Mouse (Mus musculus) urinary bladder, adult 18-20 months (tissue): ENCODE results near the gene Fam155a.

Source experiments
- DNase-seq, 2 experiments: peaks; one replicate each; pipeline ENCODE4 v3.0.0; 2022; ENCODE audit warnings: low spot score in 2 of 2, mixed read lengths in 2 of 2

Fam155a gene

DNA sequence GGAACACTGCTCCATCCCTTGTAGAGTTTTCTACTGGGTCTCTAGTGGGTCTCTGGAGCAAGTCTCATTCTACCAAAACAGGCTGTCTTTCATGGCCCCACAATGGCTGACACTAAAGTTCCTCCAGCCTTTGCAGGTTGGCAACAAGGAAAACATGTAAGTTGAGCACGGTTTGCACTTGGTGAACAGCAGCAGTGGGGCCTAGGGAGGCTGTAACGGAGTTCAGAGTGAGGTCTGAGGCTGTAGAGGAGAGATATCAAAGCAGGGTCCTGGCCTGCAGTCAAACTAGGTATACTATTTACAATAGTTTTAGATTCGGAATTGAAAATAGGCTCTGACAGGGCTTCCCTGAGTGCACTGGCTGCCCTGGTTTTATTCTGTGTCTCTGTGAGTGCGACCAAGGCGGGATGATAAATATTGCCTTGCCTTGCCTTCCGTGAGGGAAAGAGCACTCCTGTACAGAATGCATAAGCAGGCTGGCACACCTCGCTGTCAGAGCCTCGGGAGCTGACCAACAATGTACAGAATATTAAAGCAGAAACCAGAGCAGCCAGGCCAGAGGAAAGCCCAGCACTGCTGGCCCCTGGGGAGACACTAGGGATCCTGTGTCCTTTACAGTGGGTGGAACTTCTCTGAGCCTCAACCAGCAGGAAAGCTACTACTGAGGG, 277.3 kb downstream of the Fam155a start:
- DNase-seq: no peak

DNA sequence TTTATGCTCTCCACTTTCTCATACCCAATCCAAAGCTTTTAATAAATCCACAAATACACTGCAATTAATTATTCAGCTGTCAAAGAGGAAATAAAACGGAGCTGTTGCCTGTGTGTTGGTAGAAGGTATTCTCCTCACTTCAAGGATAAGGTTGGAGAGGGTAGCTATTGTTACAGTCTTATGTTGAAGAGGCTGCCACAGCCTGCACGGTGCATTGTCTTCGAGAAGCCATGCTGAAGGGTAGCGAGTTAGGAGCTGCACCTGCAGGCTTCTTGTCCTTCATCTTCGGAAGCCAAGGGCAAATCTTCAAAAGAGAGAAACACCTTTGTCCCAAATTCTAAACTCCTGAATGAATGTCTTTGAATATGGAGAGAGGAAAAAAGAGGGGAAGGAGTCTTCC, 288.4 kb downstream of the Fam155a start:
- no peak for DNase-seq

DNA sequence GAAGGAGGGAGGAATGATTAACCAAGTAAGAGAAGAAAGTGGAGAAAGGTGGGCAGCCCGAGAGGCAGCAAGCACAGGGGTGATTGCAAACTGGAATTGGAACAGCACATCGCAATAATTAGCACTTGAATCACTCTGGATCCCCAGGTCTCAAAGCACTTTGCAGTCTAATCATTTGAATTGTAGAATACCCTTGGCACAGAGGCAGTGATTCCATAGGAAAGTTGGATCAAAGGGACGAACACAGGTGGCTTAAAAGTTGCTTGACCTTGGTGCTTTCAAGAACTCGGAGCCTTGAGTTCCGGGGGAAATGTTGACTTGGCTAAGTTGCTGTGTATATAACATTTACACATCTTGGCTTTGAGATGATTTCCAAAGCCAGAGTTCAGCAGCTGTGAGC, 299.7 kb downstream of the Fam155a start:
- no peak for DNase-seq

DNA sequence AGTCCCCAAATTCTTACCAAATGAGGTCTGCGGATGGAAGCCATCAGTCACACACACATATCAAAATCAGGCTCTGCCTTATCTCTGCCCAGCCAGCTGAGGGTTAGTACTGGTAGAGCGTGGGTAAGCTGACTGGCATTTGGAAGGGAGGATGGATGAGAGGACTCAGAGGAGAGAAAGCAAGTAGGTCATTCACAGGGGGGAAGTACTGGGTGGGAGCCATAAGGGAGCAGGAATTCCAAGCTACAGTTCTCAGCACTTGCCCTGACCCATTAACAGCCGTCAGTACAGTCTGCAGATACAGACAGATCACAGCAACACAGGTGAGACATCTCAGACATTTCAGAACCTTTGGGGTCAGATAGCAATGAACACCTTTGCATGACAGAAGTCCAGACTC, 300.8 kb downstream of the Fam155a start:
- DNase-seq: no peak

DNA sequence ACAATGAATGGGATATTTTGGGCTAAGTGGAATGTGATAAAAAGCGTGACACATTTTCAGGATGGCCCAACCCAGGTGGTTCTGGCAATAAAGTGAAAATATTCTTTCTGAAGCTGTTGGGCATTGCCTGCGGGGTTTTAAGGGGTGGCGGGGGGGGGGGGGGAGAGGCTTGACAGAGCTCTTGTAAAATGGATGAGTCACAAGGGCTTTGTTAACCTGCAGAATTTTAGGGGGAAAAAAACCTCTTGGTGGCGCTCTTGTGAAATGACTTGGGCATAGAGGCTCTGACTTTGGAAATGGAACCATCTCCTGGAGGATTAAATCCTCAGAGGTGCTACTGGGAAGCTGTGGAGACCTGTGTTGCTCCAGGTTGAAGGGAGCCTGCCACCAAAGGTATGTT, 309.9 kb downstream of the Fam155a start:
- no peak for DNase-seq

DNA sequence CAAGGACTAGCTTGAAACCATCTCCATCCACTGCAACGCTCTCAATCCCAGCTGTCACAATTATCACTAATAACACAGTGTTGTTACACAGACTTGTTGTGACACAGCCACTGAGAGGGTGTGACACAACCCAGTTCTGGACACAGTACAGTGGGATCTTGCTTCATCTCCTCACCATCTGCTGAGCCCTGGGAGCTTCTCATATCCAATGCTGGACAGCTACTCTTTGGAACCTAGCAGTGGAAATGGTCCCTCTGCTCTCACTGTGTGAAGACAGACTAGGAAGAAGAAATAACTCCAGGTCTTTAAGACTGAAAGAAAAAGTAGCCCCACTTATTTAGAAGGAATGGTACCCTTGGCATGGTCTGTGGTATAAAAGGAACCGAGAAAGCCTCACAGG, 310.3 kb downstream of the Fam155a start:
- DNase-seq: no peak

DNA sequence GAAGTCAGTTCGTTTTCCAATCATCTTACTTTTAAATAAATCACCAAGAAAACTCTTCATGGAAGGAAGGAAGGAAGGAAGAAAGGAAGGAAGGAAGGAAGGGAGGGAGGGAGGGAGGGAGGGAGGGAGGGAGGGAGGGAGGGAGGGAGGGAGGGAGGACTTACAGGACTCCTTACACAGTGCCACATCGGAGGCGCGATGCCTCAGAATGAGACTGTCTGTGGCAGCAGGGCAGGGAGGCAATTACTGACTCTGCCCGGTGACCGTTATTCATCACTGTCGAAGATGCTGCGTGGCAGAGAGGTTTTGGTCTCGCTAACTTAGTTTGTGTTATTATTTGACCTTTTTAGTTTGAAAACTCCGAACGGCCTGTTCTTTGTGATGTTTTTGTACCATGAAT, 312.3 kb downstream of the Fam155a start:
- no peak for DNase-seq

DNA sequence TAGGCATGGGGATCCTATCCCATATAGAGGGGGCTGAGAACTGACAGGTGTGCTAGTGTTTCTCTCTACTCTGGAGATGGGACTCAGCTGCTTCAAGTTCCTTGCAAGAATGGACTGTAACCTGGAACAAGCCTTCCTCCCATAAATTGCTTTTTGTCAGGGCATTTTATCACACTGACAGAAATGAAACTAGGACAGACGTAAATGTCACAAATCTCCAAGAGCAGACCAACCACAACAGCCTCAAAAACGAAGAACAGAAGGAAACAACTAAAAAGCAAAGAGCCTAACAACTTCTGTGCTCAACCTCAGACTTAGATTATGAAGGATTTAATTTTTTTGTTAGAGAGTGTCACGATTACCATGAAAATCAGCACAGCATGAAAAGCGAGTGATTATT, 315.8 kb downstream of the Fam155a start:
- no peak for DNase-seq

DNA sequence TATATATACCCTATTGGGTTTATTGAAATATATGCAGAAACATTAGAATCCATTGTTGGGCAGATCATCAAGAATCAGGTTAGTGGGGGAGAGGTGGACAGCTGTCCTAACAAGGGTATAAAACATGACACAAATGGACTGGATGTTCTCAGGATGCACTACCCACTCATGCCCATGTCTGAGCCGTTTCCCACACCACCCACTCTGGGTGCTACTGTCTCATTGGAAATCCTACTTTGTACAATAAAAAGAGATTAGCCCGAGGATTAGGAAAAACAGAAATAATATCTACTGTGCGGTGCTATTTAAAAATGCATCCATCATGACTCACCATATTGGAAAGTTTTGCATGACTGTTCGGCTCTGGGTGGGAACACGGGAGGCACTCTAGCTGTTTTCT, 317.2 kb downstream of the Fam155a start:
- no peak for DNase-seq

DNA sequence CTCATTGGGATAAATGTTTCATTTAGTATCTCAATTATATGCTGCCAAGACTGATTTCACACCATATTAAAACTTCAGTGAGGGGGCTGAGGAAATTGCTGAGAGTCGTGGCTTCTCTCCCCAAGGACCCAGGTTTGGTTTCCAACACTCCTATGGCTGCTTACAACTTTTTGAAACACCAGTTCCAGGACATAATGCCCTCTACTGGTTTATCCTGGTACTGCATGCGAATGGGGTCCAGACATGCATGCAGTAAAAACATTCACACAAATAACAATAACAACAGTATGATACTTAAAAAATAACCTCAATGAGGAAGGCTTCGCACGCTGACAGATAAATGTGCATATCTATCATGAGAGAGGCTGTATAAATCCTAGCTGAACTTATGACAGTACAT, 319.4 kb downstream of the Fam155a start:
- no peak for DNase-seq

DNA sequence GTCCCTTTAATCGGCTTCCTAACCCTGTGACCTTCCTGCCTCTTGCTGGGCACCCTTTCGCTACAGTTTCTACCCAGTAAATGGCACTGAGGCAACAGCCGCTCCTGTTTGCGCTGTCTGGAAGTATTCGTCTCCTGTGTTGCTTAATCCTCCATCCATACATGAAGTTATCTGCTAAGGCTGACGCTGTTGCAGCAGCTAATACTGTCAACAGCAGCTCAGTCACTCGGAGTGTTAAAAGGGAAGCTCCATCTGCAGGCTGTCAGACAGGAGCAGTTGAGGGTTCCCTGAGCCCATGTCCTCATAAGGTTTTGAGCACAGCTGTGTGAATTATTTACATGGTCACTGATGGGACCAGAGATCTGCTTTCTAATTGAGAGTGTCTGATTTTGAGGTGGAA, 322.3 kb downstream of the Fam155a start:
- DNase-seq: no peak

DNA sequence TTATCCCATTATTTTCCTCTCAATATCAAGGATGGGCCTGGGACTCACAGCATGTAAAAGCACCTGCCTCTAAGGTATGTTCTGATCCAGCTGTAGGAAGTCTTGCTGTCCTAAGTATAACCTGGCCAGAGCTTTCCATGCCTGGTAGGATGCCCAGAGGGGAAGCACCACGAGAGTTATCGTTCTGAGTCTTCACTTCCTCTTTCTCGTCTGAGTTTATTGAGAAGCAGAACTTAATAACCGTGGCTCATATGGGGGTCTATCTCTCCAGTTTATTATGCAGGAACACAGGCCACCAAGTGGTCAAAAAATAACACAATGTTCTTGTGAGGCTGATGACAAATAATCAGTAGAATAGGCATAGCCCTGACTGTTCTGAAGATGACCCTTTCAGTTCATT, 333.1 kb downstream of the Fam155a start:
- DNase-seq: no peak

DNA sequence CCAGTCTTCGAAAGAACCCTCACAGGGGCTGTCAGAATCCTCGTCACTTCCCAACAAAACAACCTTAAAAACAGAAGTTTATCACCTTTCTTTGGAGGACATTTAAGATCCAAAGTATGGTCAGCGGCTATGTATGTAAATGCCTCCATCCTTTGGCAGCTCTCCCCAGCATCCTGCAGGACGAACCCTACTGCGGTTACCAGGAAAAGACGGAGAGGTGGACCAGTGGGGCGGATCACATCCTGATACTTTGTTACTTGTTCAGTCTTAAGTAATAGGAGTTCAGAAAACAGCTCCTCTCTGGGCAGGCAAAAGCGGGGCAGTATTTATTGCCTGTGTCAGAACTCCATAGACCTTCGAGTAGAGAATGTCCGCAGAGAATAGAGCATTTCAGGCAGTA, 335.5 kb downstream of the Fam155a start:
- DNase-seq: no peak

DNA sequence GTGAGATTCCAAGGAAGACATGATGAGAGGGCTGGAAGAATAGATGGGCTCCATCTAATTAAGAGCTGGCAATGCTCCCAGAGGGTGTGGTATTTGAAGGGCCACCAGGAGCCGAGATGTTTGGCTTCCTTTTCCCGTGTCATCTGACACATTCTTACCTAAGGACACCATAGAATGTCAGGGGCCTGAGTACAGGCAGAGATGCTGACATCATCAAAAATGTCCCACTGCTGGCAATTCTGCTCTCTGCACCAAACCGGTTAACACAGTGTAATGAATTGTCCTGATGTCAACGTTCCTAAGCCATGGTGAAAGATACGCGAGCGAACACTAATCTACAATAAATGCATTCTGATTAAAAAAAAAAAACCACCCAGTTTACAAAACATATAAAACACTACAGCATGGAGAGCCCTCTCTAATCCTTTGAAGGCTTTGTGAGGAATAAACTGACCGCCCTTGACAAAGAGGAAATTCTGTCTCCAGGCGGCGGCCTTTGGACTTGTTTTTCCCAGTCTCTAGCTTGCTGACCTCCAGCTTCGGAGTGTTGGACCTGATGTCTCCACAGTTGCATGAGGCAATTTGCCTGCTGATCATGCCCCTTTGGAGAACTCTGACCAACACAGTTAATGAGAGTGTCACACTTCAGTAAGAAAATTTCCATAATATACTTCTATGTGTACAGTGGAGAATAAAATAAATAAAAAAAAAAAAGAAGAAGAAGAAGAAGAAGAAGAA, 338.2 kb downstream of the Fam155a start:
- no peak for DNase-seq

DNA sequence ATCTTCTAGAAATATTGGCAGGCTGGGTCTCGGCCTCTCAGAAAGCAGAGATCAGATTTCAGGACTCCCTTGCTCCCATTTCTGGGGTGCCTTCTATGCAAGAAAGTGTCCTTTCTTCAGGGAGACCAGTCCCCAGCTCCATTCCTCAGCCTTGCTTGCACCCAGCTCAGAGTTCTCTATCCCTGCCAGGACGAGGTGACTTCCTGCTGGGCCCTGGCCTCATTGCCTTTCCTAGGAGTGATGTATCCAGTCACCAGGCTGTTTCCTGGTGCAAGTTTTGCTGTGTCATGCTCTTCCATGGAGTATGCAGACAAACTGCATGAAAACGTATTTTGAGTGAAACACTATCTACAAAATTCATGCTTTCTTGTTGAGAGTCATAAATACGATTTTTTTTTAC, 342.1 kb downstream of the Fam155a start:
- no peak for DNase-seq

DNA sequence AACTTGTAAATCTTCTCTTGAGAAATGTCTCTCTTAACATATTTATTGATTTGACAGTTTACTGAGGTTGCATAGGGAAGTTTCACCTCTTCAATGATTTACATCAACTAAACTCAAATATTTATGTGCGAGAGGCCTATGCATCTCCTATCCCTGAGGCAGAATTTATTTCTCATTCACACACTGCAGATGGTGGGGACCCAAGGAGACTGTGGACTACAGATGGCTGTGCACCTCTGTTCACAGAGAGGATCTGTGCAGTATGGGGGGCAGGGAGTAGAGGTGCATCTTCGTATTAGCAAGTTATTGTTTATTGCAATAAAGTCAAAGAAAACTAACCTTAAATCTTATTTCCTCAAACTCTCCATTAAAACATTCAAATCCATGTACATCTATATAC, 346.9 kb downstream of the Fam155a start:
- DNase-seq: no peak

DNA sequence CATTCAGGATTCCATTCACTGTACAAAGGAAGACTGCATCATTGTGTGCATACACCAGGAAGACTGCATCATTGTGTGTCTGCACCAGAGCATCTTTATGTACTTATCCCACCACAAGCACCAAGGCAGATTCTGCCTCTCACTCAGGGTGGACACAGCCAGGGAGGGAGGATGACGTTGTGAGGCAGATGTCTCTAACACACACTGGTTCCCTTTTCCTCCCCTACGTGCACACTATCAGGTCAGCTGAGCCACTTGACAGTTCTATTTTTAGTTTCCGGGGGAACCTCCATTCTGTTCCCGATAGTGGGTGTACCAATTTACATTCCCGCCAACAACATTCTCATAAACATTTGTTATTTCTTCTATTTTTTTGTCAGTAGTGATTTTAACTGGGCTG, 347.4 kb downstream of the Fam155a start:
- DNase-seq: no peak

DNA sequence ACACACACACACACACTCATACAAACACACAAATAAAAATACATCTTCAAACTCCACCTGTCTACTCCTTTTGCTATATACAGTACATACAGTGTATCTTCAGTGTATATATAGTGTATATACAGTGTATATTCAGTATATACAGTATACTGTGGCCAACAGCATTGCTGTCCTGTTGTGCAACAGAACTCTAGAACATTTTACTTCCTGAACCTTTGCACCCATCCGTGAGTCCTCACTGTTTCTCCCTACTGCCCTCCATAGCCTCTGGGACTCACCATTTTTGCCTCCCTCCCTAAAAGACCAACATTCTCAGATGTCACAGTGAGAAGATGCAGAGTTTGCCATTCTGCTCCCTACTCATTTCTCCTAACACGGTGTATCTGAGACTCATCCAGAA, 347.8 kb downstream of the Fam155a start:
- no peak for DNase-seq

DNA sequence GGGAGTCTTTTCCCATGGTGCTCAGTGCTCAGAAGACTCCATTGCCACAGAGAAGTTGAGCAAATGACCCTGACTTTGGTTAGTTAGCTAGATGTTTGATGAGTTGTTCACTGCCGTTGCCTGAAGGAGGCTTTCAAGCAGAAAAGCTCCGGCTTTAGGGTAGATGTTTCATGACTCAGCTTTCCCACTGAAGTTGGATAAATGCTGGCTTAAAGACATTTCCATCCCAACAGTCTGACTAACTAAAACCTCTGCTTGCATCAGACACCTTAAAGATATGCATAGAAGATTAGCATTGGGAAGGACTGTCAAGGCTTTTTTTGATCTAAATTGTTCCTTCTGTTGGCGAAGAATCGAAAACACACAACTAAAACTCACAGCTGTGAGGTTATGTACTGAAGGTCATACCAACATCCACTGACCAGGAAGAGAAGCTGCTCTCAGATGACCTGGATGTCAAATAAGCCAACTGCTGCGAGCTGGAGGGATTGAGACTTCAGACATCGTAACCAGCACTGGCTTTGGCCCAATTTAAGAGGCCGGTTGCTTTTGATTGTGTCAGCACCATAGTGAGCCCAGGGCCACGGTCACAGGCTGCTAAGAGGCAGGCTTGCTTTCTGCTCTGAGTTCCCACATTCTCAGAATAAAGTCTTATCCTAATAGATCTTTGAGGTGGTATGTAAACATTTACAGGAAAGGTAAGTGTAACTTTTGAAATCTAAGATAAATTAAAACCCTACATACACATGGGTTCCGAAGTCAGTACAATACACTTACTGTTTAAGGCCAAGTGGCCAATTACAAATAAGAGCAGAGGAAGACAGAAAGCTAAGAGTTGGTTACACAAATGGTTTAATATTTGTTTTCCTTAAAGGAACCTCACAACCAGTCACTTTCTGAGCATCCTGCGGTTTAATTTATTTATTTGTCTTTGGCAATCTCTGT, 351.8 kb downstream of the Fam155a start:
- DNase-seq: no peak

DNA sequence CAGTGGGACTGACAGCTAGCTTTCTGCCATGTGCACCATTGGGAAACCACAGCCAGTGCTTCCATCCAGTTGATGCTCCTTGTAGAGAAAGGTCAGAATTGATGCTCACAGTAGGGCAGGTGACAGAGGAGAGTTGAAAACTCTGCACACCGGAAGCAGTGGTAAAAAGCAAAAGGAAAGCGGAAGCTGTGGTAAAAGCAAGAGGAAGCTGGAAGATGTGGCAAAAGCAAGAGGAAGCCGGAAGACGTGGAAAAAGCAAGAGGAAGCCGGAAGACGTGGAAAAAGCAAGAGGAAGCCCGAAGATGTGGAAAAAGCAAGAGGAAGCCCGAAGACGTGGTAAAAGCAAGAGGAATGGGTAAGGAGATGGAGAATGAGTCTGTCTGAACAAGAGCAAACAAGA, 354.8 kb downstream of the Fam155a start:
- no peak for DNase-seq

DNA sequence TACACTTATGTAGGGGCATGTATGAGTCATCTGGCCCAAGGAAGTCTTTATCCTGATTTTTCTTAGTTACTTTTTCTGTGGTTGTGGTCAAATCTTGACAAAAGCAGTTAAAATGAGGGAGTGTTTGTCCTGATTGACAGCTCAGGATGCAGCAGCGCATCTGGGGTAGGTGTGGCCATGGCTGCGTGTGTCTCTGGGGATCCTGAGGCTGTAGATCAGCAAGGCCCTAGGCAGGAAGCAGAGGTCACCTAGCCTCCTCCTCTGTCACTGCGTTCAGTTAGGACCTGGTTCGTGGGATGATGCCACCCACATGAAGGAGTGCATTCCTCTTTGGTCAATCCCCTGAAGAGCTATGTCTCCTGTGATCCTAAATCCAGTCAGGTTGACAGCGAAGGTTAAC, 362.5 kb downstream of the Fam155a start:
- no peak for DNase-seq

DNA sequence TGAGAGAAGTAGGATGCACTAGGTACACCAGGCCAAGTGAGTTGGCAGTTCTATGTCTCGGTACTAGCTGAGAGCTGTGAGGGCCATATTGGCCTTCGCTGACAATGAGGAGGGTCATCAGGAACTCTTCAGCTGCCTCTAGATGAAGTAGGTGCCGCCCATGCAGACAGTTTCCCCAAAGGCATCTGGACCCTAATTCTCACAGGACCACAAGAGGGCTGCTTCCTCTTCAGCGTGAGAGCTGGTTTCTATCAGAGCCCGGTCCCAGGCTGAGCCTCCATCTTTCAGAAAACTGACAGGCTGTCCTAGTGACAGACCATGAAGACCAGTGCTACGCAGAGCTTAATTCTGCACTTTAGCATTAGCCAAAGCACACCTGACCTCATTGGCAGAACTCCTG, 364.8 kb downstream of the Fam155a start:
- no peak for DNase-seq

DNA sequence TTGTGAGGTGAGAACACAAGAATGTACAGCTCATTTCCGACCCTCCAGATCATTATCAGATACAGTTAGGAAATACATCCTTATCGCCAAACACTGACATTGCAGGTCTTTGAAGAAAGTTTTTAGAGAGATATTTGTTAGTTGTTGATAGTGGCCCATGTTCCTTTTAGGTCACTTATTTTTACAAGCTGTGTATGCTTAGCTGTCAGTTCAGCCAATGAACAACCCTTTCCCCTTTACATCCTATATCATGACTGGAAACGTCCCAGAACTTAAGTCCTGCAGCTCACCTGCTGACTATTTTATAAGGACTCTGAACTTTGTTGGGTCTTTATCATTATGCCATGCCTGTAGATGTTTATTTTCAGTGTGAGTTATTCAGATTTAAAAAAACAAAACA, 366.3 kb downstream of the Fam155a start:
- DNase-seq: no peak
